Mouse (Mus musculus) E14TG2a.4 (cell line): Measurements from ENCODE around the gene Pde4d.

Experiments used
- H3K27me3 ChIP-seq: 2 replicates; pipeline ENCODE4 v1.6.1; 2014; ENCODE audit warnings: low read length, control low read depth; ENCODE audit not compliant: insufficient read depth
- H3K36me3 ChIP-seq: 2 replicates; pipeline ENCODE4 v1.6.1; 2014; ENCODE audit warnings: low read length, control low read depth; ENCODE audit not compliant: insufficient read depth
- H3K4me1 ChIP-seq: replicated peaks from 2 replicates; pipeline ENCODE4 v1.6.1; 2014; ENCODE audit warnings: low read depth, low read length, control low read depth
- H3K4me3 ChIP-seq: replicated peaks from 2 replicates; pipeline ENCODE4 v1.5.1; 2014; ENCODE audit warnings: mild to moderate bottlenecking, low read length
- H3K9me3 ChIP-seq: 2 replicates; pipeline ENCODE4 v1.6.1; 2014; ENCODE audit warnings: low read length, control low read depth
- CTCF ChIP-seq: conservative IDR thresholded peaks from 2 replicates; pipeline ENCODE4 v1.5.1; 2014; ENCODE audit warnings: low read length
- NANOG ChIP-seq: IDR thresholded peaks from 2 replicates; pipeline ENCODE4 v1.6.1; 2014; ENCODE audit warnings: borderline replicate concordance, low read length, mixed read lengths
- POU5F1 ChIP-seq: IDR thresholded peaks from 2 replicates; pipeline ENCODE4 v1.6.1; 2014; ENCODE audit warnings: low read length, borderline replicate concordance

Pde4d gene

DNA sequence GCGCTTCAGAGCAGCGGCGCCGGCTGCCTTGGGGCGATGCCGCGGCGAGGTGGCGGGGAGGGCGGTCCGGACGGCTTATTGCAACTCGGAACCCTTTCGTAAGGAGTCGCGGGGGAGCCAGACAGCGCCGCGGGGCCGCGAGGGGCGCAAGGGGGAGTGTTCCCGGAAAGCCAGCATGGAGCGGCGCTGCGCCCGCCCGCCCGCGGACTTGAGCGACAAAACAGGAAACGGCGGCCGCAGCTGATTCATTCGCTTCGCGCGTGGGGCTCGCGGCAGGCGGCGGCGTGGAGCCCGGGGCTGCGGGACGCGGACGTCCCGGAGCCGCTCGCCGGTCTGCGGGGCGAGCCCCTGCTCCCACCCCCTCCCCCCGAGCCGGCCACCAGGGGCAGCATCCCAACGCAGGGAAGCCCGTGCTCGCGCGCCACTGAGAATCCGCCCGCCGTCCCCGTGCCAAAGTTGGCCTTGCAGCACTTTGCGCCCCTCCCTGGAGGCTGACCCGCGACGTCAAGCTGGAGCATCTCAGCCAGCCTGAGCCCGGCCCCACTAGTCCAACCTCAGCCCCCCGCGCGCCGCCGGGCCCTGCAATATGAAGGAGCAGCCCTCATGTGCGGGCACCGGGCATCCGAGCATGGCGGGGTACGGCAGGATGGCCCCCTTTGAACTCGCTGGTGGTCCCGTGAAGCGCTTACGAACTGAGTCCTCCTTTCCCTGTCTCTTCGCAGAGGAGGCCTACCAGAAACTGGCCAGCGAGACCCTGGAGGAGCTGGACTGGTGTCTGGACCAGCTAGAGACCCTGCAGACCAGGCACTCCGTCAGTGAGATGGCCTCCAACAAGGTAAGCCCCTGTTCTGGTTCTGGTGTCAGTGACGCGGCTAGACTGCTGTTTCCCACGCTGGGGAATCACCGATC, 1453.4 kb downstream of the Pde4d start:
- Histone ChIP-seq H3K36me3 (no peaks in the 10 kb centered on the region), H3K4me1 (peaks cover 23% of the 10 kb centered on the region)
- TF ChIP-seq POU5F1, result no peak

DNA sequence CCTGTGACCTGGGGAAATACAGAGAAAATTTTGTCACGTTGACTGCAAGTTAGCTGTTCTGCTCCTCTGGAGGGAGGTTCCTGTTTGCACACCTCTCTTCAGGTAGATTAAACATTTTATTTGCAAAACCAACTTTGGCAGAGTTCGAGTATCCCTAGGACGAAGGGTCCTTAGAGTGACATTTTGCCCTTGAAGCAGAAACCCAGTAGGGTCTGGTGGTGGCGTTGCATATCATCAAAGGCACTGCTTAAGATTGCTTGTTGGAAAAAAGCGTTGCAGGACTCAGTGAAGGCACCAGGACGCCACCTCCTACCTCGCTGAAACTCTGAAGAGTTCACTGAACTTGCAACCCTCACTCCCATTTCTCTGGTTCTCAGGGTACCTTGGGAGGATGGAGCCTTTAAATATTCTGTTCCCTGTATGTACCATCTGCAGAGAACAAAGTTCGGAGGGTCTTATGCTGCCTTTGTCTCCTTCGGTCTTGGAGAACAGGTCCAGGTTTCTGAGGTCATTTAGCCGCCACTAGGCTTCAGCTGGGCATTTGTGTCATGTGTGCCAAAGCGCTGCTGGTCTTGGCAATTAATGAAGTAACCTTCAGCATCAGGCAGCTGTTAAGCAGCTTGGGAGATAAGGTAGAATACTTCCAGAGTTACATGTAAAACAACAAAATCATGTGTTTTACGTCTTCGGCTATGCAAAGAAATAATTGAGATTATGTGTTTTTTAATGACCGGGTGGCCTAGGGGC, 1454.2 kb downstream of the Pde4d start:
- Histone ChIP-seq H3K4me1 (peaks cover 23% of the 10 kb centered on the region), H3K9me3 (no peaks in the 10 kb centered on the region), H3K4me3 (peak overlapping the region; percentile 91), H3K36me3 (no peaks in the 10 kb centered on the region), H3K27me3 (peaks cover 30% of the 10 kb centered on the region)
- TF ChIP-seq NANOG (no peak), CTCF (no peak), POU5F1 (no peak)

More for the DNA sequence above, 1453.4 kb downstream of the Pde4d start:
- H3K9me3 ChIP-seq, result no peaks in the 10 kb centered on the region
- H3K27me3 ChIP-seq, result peaks cover 30% of the 10 kb centered on the region
- peak overlapping the region; percentile 91 for H3K4me3 ChIP-seq

DNA sequence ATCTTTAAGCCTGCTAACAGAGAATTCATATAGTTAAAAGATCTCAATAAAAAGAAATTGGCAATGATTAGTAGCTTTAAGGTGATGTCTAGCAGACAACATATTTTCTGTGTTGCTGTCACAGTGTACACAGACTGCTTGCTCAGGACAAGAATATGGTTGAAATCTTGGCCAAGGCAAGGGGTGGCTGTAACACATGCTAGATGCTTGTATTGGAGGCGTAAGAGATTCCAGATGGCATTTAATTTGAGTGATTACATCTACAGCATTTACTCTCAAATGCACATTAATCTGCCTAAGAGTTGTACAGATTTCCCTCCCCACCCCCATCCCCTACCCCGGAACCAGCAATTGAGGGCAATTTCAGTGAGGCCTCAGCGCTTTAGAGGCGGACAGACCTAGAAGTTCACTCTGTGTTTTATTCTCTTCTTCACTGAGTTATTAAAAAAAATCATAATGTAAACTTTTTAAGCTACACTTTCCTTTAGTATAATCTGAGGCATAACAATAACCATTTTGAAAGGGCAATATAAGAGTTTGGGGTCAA, 1456.7 kb downstream of the Pde4d start:
- Histone ChIP-seq H3K4me1 (peaks cover 24% of the 10 kb centered on the region), H3K9me3 (no peaks in the 10 kb centered on the region), H3K36me3 (no peaks in the 10 kb centered on the region), H3K27me3 (peaks cover 30% of the 10 kb centered on the region), H3K4me3 (no peak overlapping the region)
- TF ChIP-seq POU5F1, result no peak
- no peak for TF ChIP-seq CTCF
- TF ChIP-seq NANOG, result no peak

DNA sequence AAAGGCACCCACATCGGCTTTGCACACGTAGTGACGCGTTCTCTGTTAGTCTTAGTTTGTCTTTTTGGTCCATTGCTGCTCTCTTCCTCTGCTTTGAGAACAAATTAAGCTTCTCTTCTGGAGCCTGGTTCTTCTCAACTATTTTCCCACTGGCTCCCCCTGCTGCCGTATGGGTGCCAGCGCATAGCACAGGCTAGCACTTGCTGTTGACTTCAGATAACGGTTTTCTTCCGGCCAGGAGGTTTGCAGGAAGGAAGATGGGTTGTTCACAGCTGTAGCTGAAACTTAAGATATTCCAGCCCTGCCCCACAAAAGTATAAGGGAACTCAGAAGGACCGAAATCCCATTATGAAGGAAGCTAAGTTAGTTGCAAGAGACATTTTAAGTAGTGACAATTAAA, 1457.9 kb downstream of the Pde4d start:
- Histone ChIP-seq H3K27me3 (peaks cover 21% of the 10 kb centered on the region), H3K4me1 (peaks cover 24% of the 10 kb centered on the region), H3K4me3 (no peak overlapping the region), H3K9me3 (no peaks in the 10 kb centered on the region), H3K36me3 (no peaks in the 10 kb centered on the region)
- TF ChIP-seq NANOG, result no peak
- peak; percentile 90 for TF ChIP-seq CTCF
- no peak for TF ChIP-seq POU5F1

DNA sequence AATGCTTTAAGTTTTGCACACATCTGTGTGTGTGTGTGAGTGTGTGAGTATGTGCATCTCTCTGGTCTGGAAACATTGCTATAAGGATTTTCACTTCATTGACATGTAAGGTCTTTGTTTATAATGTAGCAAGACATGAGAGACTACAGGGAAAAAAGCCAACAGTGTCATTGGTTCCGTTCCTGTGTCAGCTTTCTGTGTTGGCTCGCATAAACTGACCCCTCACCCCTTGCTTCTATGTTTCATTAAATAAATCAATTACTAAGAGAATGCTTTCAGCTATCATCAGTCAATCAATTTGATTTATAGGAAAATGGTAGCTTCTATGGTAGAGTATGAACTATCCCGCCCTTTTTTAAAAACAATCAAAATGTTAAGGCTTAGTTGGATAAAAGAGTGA, 1458.6 kb downstream of the Pde4d start:
- Histone ChIP-seq H3K9me3 (no peaks in the 10 kb centered on the region), H3K4me3 (no peak overlapping the region), H3K4me1 (peaks cover 23% of the 10 kb centered on the region), H3K27me3 (peaks cover 18% of the 10 kb centered on the region), H3K36me3 (no peaks in the 10 kb centered on the region)
- TF ChIP-seq CTCF (no peak), NANOG (no peak), POU5F1 (no peak)

DNA sequence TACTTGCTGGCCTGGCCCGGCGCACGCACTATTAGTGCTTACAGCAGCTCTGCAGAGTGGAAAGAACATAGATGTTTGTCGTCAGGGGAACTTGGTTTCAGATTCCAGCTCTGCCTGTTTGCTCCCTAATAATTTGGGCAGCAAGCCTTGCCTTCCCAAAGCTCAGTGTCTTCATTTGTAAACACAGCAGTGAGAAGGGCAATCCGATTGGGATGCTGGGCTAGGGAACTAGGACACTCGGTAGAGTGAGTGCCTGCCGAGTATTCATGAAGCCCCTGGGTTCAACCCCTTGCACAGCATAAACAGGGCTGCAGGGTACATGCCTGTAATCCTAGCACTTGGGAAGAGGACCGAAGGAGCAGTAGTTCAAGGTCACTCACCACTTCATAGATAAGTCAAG, 1459.4 kb downstream of the Pde4d start:
- TF ChIP-seq NANOG (no peak), POU5F1 (no peak), CTCF (no peak)
- H3K4me3 ChIP-seq, result no peak overlapping the region
- no peaks in the 10 kb centered on the region for H3K9me3 ChIP-seq
- peaks cover 11% of the 10 kb centered on the region for H3K27me3 ChIP-seq
- no peaks in the 10 kb centered on the region for H3K36me3 ChIP-seq
- peaks cover 19% of the 10 kb centered on the region for H3K4me1 ChIP-seq

DNA sequence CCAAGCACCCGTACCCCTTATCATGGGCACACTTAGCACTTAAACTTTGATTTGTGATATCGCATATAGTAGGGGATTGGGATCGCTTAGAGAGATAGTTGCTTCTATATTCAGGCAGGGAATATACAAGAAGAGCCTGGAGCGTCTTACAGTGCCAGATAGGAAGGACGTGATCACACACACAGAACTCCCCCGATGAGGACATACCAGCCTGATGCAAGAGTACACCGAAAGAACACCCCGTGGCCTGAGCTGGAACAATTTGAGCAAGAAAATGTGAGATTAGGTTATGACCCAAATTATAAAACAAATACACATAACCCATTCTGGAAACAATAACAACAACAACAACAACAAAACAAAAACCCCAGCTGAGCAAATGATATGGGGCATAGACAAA, 1461.2 kb downstream of the Pde4d start:
- no peaks in the 10 kb centered on the region for H3K36me3 ChIP-seq
- no peaks in the 10 kb centered on the region for H3K9me3 ChIP-seq
- no peaks in the 10 kb centered on the region for H3K27me3 ChIP-seq
- TF ChIP-seq POU5F1 (no peak), NANOG (no peak), CTCF (no peak)
- H3K4me1 ChIP-seq, result peaks cover 34% of the 10 kb centered on the region
- H3K4me3 ChIP-seq, result no peak overlapping the region

DNA sequence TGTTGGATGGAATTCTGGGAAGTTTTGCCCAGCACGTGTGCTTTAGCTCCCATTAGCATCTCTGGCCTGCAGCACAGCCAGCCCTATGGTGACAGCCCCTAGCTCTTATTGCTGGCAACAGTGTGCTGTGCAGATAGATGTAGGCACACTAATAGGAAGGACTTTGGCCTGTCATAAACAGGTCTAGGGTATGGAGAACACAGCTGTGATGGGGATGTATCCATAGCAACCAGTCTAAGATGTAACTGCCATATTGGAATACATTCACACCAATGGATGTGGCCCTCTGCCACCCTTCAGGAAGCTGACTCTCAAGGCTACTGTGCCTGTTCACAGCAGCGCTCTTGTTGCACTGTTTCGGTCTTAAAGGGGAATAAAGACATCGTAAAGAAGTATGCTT, 1462.9 kb downstream of the Pde4d start:
- TF ChIP-seq POU5F1 (no peak), NANOG (no peak), CTCF (no peak)
- Histone ChIP-seq H3K27me3 (no peaks in the 10 kb centered on the region), H3K9me3 (no peaks in the 10 kb centered on the region), H3K36me3 (no peaks in the 10 kb centered on the region), H3K4me3 (no peak overlapping the region), H3K4me1 (peaks cover 40% of the 10 kb centered on the region)

DNA sequence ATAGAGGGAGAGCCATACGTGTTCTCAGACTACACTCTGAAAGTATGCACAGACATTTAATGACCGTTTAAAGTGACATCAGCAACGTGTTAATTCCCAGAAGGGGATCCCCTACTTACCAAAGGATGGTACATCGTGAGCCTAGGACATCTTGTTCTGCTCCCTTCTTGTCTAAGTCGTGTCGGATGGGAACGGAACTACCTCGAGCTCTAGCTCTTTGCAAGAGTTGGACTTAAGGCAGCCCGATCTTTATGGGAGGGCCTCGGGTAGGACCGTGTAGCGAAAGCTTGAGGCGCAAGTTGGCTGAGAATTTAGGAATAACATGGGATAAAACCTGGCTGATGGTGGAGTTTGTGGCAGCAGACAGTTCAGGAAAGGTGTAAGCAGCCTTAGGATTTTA, 1464.5 kb downstream of the Pde4d start:
- Histone ChIP-seq H3K27me3 (no peaks in the 10 kb centered on the region), H3K4me3 (no peak overlapping the region), H3K4me1 (peaks cover 54% of the 10 kb centered on the region), H3K36me3 (no peaks in the 10 kb centered on the region), H3K9me3 (no peaks in the 10 kb centered on the region)
- TF ChIP-seq CTCF (no peak), NANOG (no peak), POU5F1 (no peak)
